Mouse (Mus musculus) heart, adult 2 months (tissue): ENCODE measurements around the gene Vps8. TPM values are rescaled to one million over a fixed set of nuclear protein-coding genes. Genes with fewer than 3 reads are reported as not detected.

ENCODE experiments used
- DNase-seq, 2 experiments: peaks; one replicate each; pipeline ENCODE4 v3.0.0; 2021
- H3K27ac ChIP-seq: fragments of 200-600 bp; 2 replicates; pipeline ENCODE4 v1.8.1; 2022
- H3K27me3 ChIP-seq: fragments of 200-500 bp; 2 replicates; pipeline ENCODE4 v1.6.1; 2012; ENCODE audit warnings: mild to moderate bottlenecking, low read length, inconsistent platforms, mixed read lengths; ENCODE audit not compliant: control insufficient read depth, insufficient read depth
- H3K36me3 ChIP-seq: fragments of 200-500 bp; 2 replicates; pipeline ENCODE4 v1.6.1; 2012; ENCODE audit warnings: low read length, inconsistent platforms; ENCODE audit not compliant: control insufficient read depth, insufficient read depth
- H3K4me1 ChIP-seq: fragments of 200-500 bp; 2 replicates; pipeline ENCODE4 v1.6.1; 2011; ENCODE audit warnings: low read length; ENCODE audit not compliant: control insufficient read depth, insufficient read depth
- H3K4me3 ChIP-seq: fragments of 200-600 bp; 2 replicates; pipeline ENCODE4 v1.8.1; 2022
- H3K79me2 ChIP-seq: fragments of 200-500 bp; replicated peaks from 2 replicates; pipeline ENCODE4 v1.6.1; 2012; ENCODE audit warnings: mild to moderate bottlenecking, inconsistent platforms, low read length, moderate library complexity, mixed read lengths; ENCODE audit not compliant: control insufficient read depth, insufficient read depth
- H3K9ac ChIP-seq: fragments of 200-500 bp; 2 replicates; pipeline ENCODE4 v1.6.1; 2012; ENCODE audit warnings: low read depth, mild to moderate bottlenecking, control low read depth, inconsistent platforms, low read length, mixed read lengths
- CTCF ChIP-seq: fragments of 200-600 bp; IDR thresholded peaks from 2 replicates; pipeline ENCODE4 v1.8.1; 2022; ENCODE audit warnings: antibody characterized with exemption, mild to moderate bottlenecking, moderate library complexity
- EP300 ChIP-seq: fragments of 200-500 bp; IDR thresholded peaks from 2 replicates; pipeline ENCODE4 v1.6.1; 2011; ENCODE audit warnings: low read depth, low read length, control low read depth; ENCODE audit not compliant: insufficient read depth
- POLR2A ChIP-seq: fragments of 200-500 bp; IDR thresholded peaks from 2 replicates; pipeline ENCODE4 v1.6.1; 2011; ENCODE audit warnings: mild to moderate bottlenecking, low read depth, low read length, control low read depth; ENCODE audit not compliant: insufficient read depth
- WGBS: fragments of 180-500 bp; shearing (Covaris S2); methylation state at CpG from one replicate; pipeline ENCODE4 v1.1.7; 2018; 5-methylcytosine and 5-hydroxymethylcytosine counted together
- intact Hi-C: fragments of 180-260 bp; cut with DNase I; formaldehyde crosslinking; loops from one replicate; pipeline ENCODE4 v1.15.1; 2025
- polyA plus RNA-seq: library from polyadenylated mRNA; depleted of rRNA; stranded (reverse); fragments of >200 nt; gene quantifications from 2 replicates; pipeline ENCODE4 v1.2.3, GENCODE M21; 2012
- total RNA-seq, 2 experiments: library from RNA; stranded (reverse); gene quantifications; 2 replicates each; pipeline ENCODE4 v1.2.3; 2021

Gene Vps8
- total and polyA plus RNA-seq, 3 experiments: 14.0 to 25.5 (median 24.1) TPM

DNA sequence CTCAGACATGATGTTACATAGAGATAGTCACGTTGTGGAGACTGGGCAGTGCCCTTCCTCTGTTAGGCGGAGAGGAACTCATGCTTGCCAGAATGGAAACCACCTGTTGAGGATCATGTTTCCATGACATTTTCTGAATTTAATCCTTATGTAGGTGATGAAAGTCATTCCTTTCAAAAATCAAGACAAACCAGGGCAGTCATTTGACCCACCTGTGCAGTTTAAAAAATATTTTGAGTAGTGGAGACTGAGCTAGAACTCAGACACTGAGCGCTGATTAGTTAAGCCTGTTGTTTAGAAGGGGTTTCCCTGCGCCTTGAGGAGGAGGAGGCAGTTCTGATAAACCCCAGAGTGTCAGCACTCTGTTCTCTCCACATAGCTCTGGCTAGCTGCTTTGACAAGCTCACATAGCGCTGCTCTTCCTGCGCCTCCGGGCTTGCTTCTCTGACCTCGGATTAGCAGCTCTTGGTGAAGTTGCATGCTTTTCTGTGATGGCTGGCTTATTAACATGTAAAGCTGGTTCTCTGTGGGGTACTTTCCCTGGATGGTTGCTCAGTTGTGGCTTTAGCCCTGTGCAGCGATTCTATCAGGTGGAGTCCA, 22.2 kb downstream of the Vps8 start:
- no peak overlapping the region for H3K4me3 ChIP-seq
- H3K36me3 ChIP-seq: no peaks in the 10 kb centered on the region
- H3K79me2 ChIP-seq: no peaks in the 10 kb centered on the region
- H3K9ac ChIP-seq: no peak overlapping the region
- H3K27ac ChIP-seq: no peak overlapping the region
- no peak for DNase-seq
- intact Hi-C loops: no loop called here
- H3K4me1 ChIP-seq: no peaks in the 10 kb centered on the region
- TF ChIP-seq CTCF (no peak), EP300 (no peak), POLR2A (no peak)
- WGBS: 69% methylated on average over 9 of the region's 9 CpGs
- H3K27me3 ChIP-seq: no peaks in the 10 kb centered on the region

- no peak for TF ChIP-seq POLR2A
- TF ChIP-seq EP300: no peak
- no peak for TF ChIP-seq CTCF
- 89% methylated on average over 5 of the region's 5 CpGs for WGBS
- no peak overlapping the region for H3K27ac ChIP-seq
These were observed 24.5 kb downstream of the Vps8 start for GRCm38 (mm10) chr16:21447447-21447846.

GRCm38 (mm10) chr16:21448464-21448863, 25.5 kb downstream of the Vps8 start:
- WGBS: 81% methylated on average over 5 of the region's 5 CpGs
- no peaks in the 10 kb centered on the region for H3K4me1 ChIP-seq
- no peaks in the 10 kb centered on the region for H3K36me3 ChIP-seq

More at GRCm38 (mm10) chr16:21447447-21447846, 24.5 kb downstream of the Vps8 start:
- Histone ChIP-seq H3K36me3 (no peaks in the 10 kb centered on the region), H3K9ac (no peak overlapping the region), H3K4me3 (no peak overlapping the region), H3K27me3 (no peaks in the 10 kb centered on the region), H3K4me1 (no peaks in the 10 kb centered on the region), H3K79me2 (no peaks in the 10 kb centered on the region)
- DNase-seq: no peak
- intact Hi-C loops: no loop called here

GRCm38 (mm10) chr16:21449890-21450289, 27.0 kb downstream of the Vps8 start:
- Histone ChIP-seq H3K36me3 (no peaks in the 10 kb centered on the region), H3K4me1 (no peaks in the 10 kb centered on the region)
- WGBS: 44% methylated on average over 8 of the region's 8 CpGs

More at GRCm38 (mm10) chr16:21448464-21448863, 25.5 kb downstream of the Vps8 start:
- DNase-seq: no peak
- no peaks in the 10 kb centered on the region for H3K79me2 ChIP-seq
- intact Hi-C loops: no loop called here
- H3K27me3 ChIP-seq: no peaks in the 10 kb centered on the region
- no peak overlapping the region for H3K4me3 ChIP-seq
- no peak overlapping the region for H3K27ac ChIP-seq
- TF ChIP-seq CTCF (no peak), EP300 (no peak)
- H3K9ac ChIP-seq: no peak overlapping the region

GRCm38 (mm10) chr16:21452569-21452968, 29.7 kb downstream of the Vps8 start:
- H3K27me3 ChIP-seq: no peaks in the 10 kb centered on the region
- no peaks in the 10 kb centered on the region for H3K79me2 ChIP-seq
- no peak overlapping the region for H3K27ac ChIP-seq
- no peak for DNase-seq
- TF ChIP-seq POLR2A (no peak), CTCF (no peak), EP300 (no peak)
- no peak overlapping the region for H3K9ac ChIP-seq
- no peak overlapping the region for H3K4me3 ChIP-seq
- intact Hi-C loops: no loop called here
- no peaks in the 10 kb centered on the region for H3K4me1 ChIP-seq
- no peaks in the 10 kb centered on the region for H3K36me3 ChIP-seq
- 91% methylated on average over 6 of the region's 6 CpGs for WGBS

More at GRCm38 (mm10) chr16:21449890-21450289, 27.0 kb downstream of the Vps8 start:
- TF ChIP-seq CTCF: no peak
- no peak for TF ChIP-seq EP300
- TF ChIP-seq POLR2A: no peak
- intact Hi-C loops: no loop called here
- Histone ChIP-seq H3K27ac (no peak overlapping the region), H3K9ac (no peak overlapping the region), H3K27me3 (no peaks in the 10 kb centered on the region), H3K79me2 (no peaks in the 10 kb centered on the region), H3K4me3 (no peak overlapping the region)
- DNase-seq: no peak

- no peak for DNase-seq
- Histone ChIP-seq H3K4me1 (no peaks in the 10 kb centered on the region), H3K9ac (no peak overlapping the region), H3K4me3 (no peak overlapping the region), H3K36me3 (no peaks in the 10 kb centered on the region), H3K27me3 (no peaks in the 10 kb centered on the region), H3K79me2 (no peaks in the 10 kb centered on the region), H3K27ac (no peak overlapping the region)
- WGBS: 76% methylated on average over 14 of the region's 14 CpGs
- TF ChIP-seq EP300: no peak
- no peak for TF ChIP-seq CTCF
- TF ChIP-seq POLR2A: no peak
- intact Hi-C loops: no loop called here
These were observed 34.9 kb downstream of the Vps8 start for GRCm38 (mm10) chr16:21457639-21458369.
